Mouse (Mus musculus): Measurements from ENCODE around the gene Tmie. TPM values are rescaled to one million over a fixed set of nuclear protein-coding genes. Genes with fewer than 3 reads are reported as not detected.
"Not testable (repeated sequence)": the region's sequence is repeated elsewhere in the genome, so short reads cannot be mapped to it uniquely, and the experiment has no call there.

Tmie gene
- polyA plus RNA-seq, 1 experiment from 2014 or later, result 1.1 TPM

- Histone ChIP-seq H3K4me3 (no peak overlapping the region), H3K9ac (no peak overlapping the region), H3K4me2 (replicated peaks) (no peak overlapping the region), H3K27me3 (peaks cover 10% of the 10 kb centered on the region; the same call in 1 of the 2 replicates), H3K4me1 (peaks cover 8% of the 10 kb centered on the region), H3K9me3 (no peaks in the 10 kb centered on the region; the same call in 1 of the 2 replicates), H3K27ac (no peak overlapping the region), H3K36me3 (no peaks in the 10 kb centered on the region)
- WGBS, result 73% methylated on average over 7 of the region's 7 CpGs
- no peak for ATAC-seq (ENCODE audit: low FRiP score, low read depth)
Measured at GRCm38 (mm10) chr9:110825832-110826231, 54.1 kb downstream of the Tmie start.

GRCm38 (mm10) chr9:110825426-110825825, 54.5 kb downstream of the Tmie start:
- Histone ChIP-seq H3K4me2 (replicated peaks) (no peak overlapping the region), H3K27ac (no peak overlapping the region), H3K4me3 (no peak overlapping the region), H3K9me3 (no peaks in the 10 kb centered on the region; the same call in 1 of the 2 replicates), H3K36me3 (no peaks in the 10 kb centered on the region), H3K9ac (no peak overlapping the region), H3K27me3 (peaks cover 10% of the 10 kb centered on the region; the same call in 1 of the 2 replicates), H3K4me1 (peaks cover 8% of the 10 kb centered on the region)
- whole genome bisulfite sequencing, result 58% methylated on average over 4 of the region's 4 CpGs
- ATAC-seq (ENCODE audit: low FRiP score, low read depth), result no peak

- Histone ChIP-seq H3K4me3 (no peak overlapping the region), H3K4me1 (peaks cover 8% of the 10 kb centered on the region), H3K27me3 (0 out of 2 replicates have a peak, but pooled peaks cover 4% of the 10 kb centered on the region), H3K36me3 (no peaks in the 10 kb centered on the region), H3K27ac (no peak overlapping the region), H3K9me3 (no peaks in the 10 kb centered on the region; the same call in 1 of the 2 replicates), H3K9ac (no peak overlapping the region), H3K4me2 (replicated peaks) (no peak overlapping the region)
- no peak for ATAC-seq (ENCODE audit: low FRiP score, low read depth)
- 86% methylated on average over 7 of the region's 7 CpGs for WGBS
Measured at GRCm38 (mm10) chr9:110821436-110821835, 58.5 kb downstream of the Tmie start.

GRCm38 (mm10) chr9:110820546-110820945, 59.4 kb downstream of the Tmie start:
- H3K4me2 ChIP-seq (replicated peaks); H3K9me3 ChIP-seq; H3K4me1 ChIP-seq; H3K27ac ChIP-seq; H3K4me3 ChIP-seq; H3K9ac ChIP-seq; H3K36me3 ChIP-seq; ATAC-seq (ENCODE audit: low FRiP score, low read depth); H3K27me3 ChIP-seq: not testable (repeated sequence)

Small RNAs within 50 kb of the gene (microRNA-seq; reads per million reads assigned to microRNA genes)
- gene Gm24269, result not detected

Other genes with a start within 250 kb of the Tmie start
- gene Nbeal2, start 226.0 kb downstream of the Tmie start, polyA plus RNA-seq (2015; fragmentation: Nextera tagmentation; extraction: Ambion mirVana), result 0.75 and 0.76 TPM in 2 replicates
- 106 and 107 TPM in 2 replicates for gene Ccdc12, start 223.6 kb downstream of the Tmie start, polyA plus RNA-seq (2015; fragmentation: Nextera tagmentation; extraction: Ambion mirVana)
- gene Myl3, start 138.3 kb downstream of the Tmie start, polyA plus RNA-seq (2015; fragmentation: Nextera tagmentation; extraction: Ambion mirVana), result 3.5 and 4.8 TPM in 2 replicates
- 91.1 and 97.7 TPM in 2 replicates for gene Pth1r, start 133.0 kb downstream of the Tmie start, polyA plus RNA-seq (2015; fragmentation: Nextera tagmentation; extraction: Ambion mirVana)
- gene Prss42, start 81.9 kb downstream of the Tmie start, polyA plus RNA-seq (2015; fragmentation: Nextera tagmentation; extraction: Ambion mirVana), result not detected in 2 replicates
- gene Prss44, start 66.1 kb downstream of the Tmie start, polyA plus RNA-seq (2015; fragmentation: Nextera tagmentation; extraction: Ambion mirVana), result not detected in 2 replicates
- gene Prss43, start 53.4 kb downstream of the Tmie start, polyA plus RNA-seq (2015; fragmentation: Nextera tagmentation; extraction: Ambion mirVana), result not detected in 2 replicates
- not detected in 2 replicates for gene Prss45, start 45.5 kb downstream of the Tmie start, polyA plus RNA-seq (2015; fragmentation: Nextera tagmentation; extraction: Ambion mirVana)
- gene Prss46, start 35.6 kb downstream of the Tmie start, polyA plus RNA-seq (2015; fragmentation: Nextera tagmentation; extraction: Ambion mirVana), result not detected in 2 replicates
- 0.31 and 0.38 TPM in 2 replicates for gene Prss50, start 22.1 kb downstream of the Tmie start, polyA plus RNA-seq (2015; fragmentation: Nextera tagmentation; extraction: Ambion mirVana)
- gene Als2cl, start 243 bp downstream of the Tmie start, polyA plus RNA-seq (2015; fragmentation: Nextera tagmentation; extraction: Ambion mirVana), result 1.3 and 1.4 TPM in 2 replicates
- gene Fam240a, start 36.7 kb upstream of the Tmie start, polyA plus RNA-seq (2015; fragmentation: Nextera tagmentation; extraction: Ambion mirVana), result not detected in 2 replicates
- gene Tdgf1, start 66.0 kb upstream of the Tmie start, polyA plus RNA-seq (2015; fragmentation: Nextera tagmentation; extraction: Ambion mirVana), result 0.11 and 0.13 TPM in 2 replicates
- gene Lrrc2, start 71.4 kb upstream of the Tmie start, polyA plus RNA-seq (2015; fragmentation: Nextera tagmentation; extraction: Ambion mirVana), result 0.05 TPM in 1 of 2 replicates, not detected in the other
- not detected in 2 replicates for gene Rtp3, start 110.5 kb upstream of the Tmie start, polyA plus RNA-seq (2015; fragmentation: Nextera tagmentation; extraction: Ambion mirVana)
- gene Ltf, start 139.2 kb upstream of the Tmie start, polyA plus RNA-seq (2015; fragmentation: Nextera tagmentation; extraction: Ambion mirVana), result 0.69 and 0.73 TPM in 2 replicates
- 0.33 and 0.68 TPM in 2 replicates for gene Ccrl2, start 177.4 kb upstream of the Tmie start, polyA plus RNA-seq (2015; fragmentation: Nextera tagmentation; extraction: Ambion mirVana)
- gene Lrrfip2, start 237.5 kb upstream of the Tmie start, polyA plus RNA-seq (2015; fragmentation: Nextera tagmentation; extraction: Ambion mirVana), result 37.2 and 39.8 TPM in 2 replicates